Comparison of ENCODE assay signal across 8 mouse cellular contexts in the genomic region with DNA sequence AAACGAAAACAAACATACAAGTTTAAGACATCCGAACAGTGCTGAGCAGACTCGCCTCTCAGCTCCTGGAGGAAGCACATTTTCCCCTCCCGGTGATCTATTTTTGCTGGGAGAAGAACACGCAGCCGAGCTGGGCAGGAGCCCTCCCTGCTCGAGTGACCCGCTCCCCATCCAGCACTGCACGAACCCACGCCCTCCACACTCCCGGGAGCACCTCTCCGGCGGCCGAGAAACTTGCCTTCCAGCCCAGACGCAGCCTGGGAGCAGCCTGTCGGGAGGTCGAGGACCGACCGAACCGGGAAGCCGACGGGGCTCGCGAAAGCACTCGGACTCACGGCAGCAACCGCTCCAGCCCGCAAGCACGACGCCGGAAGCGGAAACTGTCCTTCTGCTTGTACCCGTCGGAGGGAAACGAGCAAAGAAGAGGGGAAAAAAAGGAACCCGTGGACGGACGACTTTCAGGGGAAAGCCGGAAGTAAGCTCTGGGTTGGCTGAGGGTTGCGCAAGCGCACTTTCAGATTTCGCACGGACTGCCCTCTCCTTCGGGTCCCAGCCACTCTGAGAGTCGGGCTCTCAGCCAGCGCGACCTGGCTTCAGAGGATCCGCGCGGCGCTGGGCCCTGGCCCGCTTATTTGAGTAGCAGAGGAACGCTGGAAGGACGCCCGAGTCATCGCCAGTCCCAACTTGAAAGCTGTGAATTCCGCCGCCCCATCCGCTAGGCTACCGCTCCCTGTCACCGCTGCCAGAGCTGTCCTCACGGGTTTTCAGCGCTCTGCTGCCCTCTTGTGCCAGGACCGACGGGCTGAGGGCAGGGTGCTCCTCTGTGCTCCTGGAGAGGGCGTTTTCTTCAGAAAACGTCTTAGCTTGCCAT. TPM values are rescaled to one million over a fixed set of nuclear protein-coding genes. Genes with fewer than 3 reads are reported as not detected.
DNase-seq lines count a peak whose midpoint lies in the region; ATAC-seq lines count a peak whose summit lies in the region.

A gene (minus strand): TSS at position 425 of the 871 bp plus-strand sequence.

- 0 out of 2 replicates have a peak, but pooled peaks cover 3% of the 10 kb centered on the region for H3K4me1 ChIP-seq in forebrain, embryonic 14.5 days (ENCODE audit: control insufficient read depth, insufficient read depth, low read length)
- peaks cover 17% of the 10 kb centered on the region for H3K4me1 ChIP-seq in neural tube, embryonic 15.5 days

- peak within 1 kb of the TSS; percentile 85 for H3K27ac ChIP-seq in forebrain, embryonic 14.5 days (ENCODE audit: low read depth, low read length)
- H3K27ac ChIP-seq in neural tube, embryonic 15.5 days (replicated peaks), result peak within 1 kb of the TSS; percentile 89

- peak; percentile 97 for ATAC-seq in forebrain, embryonic 14.5 days
- ATAC-seq in neural tube, embryonic 15.5 days (ENCODE audit: low FRiP score), result peak; percentile 99

- H3K36me3 ChIP-seq in forebrain, embryonic 14.5 days (ENCODE audit: control insufficient read depth, insufficient read depth, low read length), result peaks cover 30% of the 10 kb centered on the region
- H3K36me3 ChIP-seq in neural tube, embryonic 15.5 days, result peaks cover 28% of the 10 kb centered on the region

- WGBS in forebrain, embryonic 14.5 days, result under 1% methylated on average over 67 of the region's 67 CpGs
- WGBS in neural tube, embryonic 15.5 days, result under 1% methylated on average over 67 of the region's 67 CpGs

- H3K27me3 ChIP-seq in forebrain, embryonic 14.5 days (replicated peaks; ENCODE audit: control insufficient read depth, insufficient read depth, low read length), result no peaks in the 10 kb centered on the region
- no peaks in the 10 kb centered on the region for H3K27me3 ChIP-seq in neural tube, embryonic 15.5 days (replicated peaks)

- peak within 1 kb of the TSS; percentile 88 for H3K9ac ChIP-seq in forebrain, embryonic 14.5 days (ENCODE audit: low read length)
- H3K9ac ChIP-seq in neural tube, embryonic 15.5 days (replicated peaks), result peak within 1 kb of the TSS; percentile 96

- peak within 1 kb of the TSS; percentile 92 for H3K4me3 ChIP-seq in forebrain, embryonic 14.5 days (ENCODE audit: low read depth, low read length)
- H3K4me3 ChIP-seq in neural tube, embryonic 15.5 days (replicated peaks), result peak within 1 kb of the TSS; percentile 99

- H3K9me3 ChIP-seq in forebrain, embryonic 14.5 days (replicated peaks; ENCODE audit: control insufficient read depth, low read length), result no peaks in the 10 kb centered on the region
- H3K9me3 ChIP-seq in neural tube, embryonic 15.5 days (replicated peaks), result no peaks in the 10 kb centered on the region

- intact Hi-C loops in heart, postnatal 14 days (cut with DNase I), result no loop called here

- DNase-seq in ES-CJ7 (ENCODE audit: low read depth, low spot score), result peak; percentile 99
- DNase-seq in cerebellum, adult 11 months, result peak; percentile 96
- DNase-seq in forebrain, embryonic 14.5 days (ENCODE audit: low spot score), result peak; percentile 98
- peak; percentile 95 for DNase-seq in heart, postnatal 14 days
- peak; percentile 95 for DNase-seq in layer of hippocampus, adult 11-12 months (ENCODE audit: low spot score)
- peak; percentile 94 to 95 for DNase-seq in lung, adult 18-20 months
- peak; percentile 94 for DNase-seq in testis, postnatal 14 days (ENCODE audit: low spot score)

- peak within 1 kb of the TSS; percentile 67 for H3K4me2 ChIP-seq in forebrain, embryonic 14.5 days (ENCODE audit: low read length)
- H3K4me2 ChIP-seq in neural tube, embryonic 15.5 days, result peak within 1 kb of the TSS; percentile 68

RNA-seq across cellular contexts. Expression of the gene that starts here (rescaled TPM):
- 17.3 and 21.0 TPM in 2 replicates for polyA plus RNA-seq in forebrain, embryonic 14.5 days (2014; fragmentation: Nextera tagmentation; extraction: Ambion mirVana)
- total RNA-seq in heart, postnatal 14 days (2021), result 10 to 100 TPM; 21.0 to 23.9 TPM
- polyA plus RNA-seq in neural tube, embryonic 15.5 days (2015; fragmentation: Nextera tagmentation; extraction: Ambion mirVana), result 18.4 and 24.0 TPM in 2 replicates

Comparison
In these comparisons a context has a peak if more than half of its experiments do, and no peak if none do; other contexts are left out.
1. Peak in every context shown above with its lines: DNase-seq, ATAC-seq, H3K4me3 ChIP-seq and H3K27ac ChIP-seq.